ENCODE assay signal across 26 mouse cellular contexts in genomic region chr2:27548664-27549369, GRCm38 (mm10). TPM values are rescaled to one million over a fixed set of nuclear protein-coding genes. Genes with fewer than 3 reads are reported as not detected.
DNase-seq lines count a peak whose midpoint lies in the region; ATAC-seq and TF ChIP-seq lines count a peak whose summit lies in the region.
"Had no signal": no experiment of that assay in that cellular context is flagged by ENCODE, and none has a peak within 500 bp of the region (broad histone marks: within the 10 kb centered on the region; RNA-seq: fewer than 3 reads in every experiment).

No protein-coding gene starts in this region.

- 47% methylated on average over 1 of the region's 1 CpGs for WGBS in intestine, embryonic 15.5 days
- 33% methylated on average over 1 of the region's 1 CpGs for WGBS in intestine, postnatal 0 days
- 38% methylated on average over 1 of the region's 1 CpGs for WGBS in small intestine, adult 2 months

- no peaks in the 10 kb centered on the region for H3K27me3 ChIP-seq in intestine, embryonic 15.5 days (replicated peaks)
- H3K27me3 ChIP-seq in intestine, postnatal 0 days (replicated peaks; ENCODE audit: control insufficient read depth, insufficient read depth, low read length): no peaks in the 10 kb centered on the region
- H3K27me3 ChIP-seq in small intestine, adult 2 months (ENCODE audit: control insufficient read depth, insufficient read depth, low read length): no peaks in the 10 kb centered on the region
- H3K27me3 ChIP-seq: embryonic facial prominence, embryonic 13.5 days; hindbrain, embryonic 15.5 days; limb, embryonic 13.5 days had no signal

- H3K27ac ChIP-seq in intestine, embryonic 15.5 days: no peak overlapping the region
- H3K27ac ChIP-seq in intestine, postnatal 0 days (ENCODE audit: low read depth, low read length): 0 out of 2 replicates have a peak overlapping the region, but pooled peaks have one; percentile 11
- peak overlapping the region; percentile 82 for H3K27ac ChIP-seq in small intestine, adult 2 months (ENCODE audit: insufficient read depth, low read depth, low read length)
- H3K27ac ChIP-seq: embryonic facial prominence, embryonic 13.5 days; heart, embryonic 13.5 days; hindbrain, embryonic 10.5 days; hindbrain, embryonic 15.5 days; limb, embryonic 13.5 days; liver, embryonic 14.5 days had no signal

- DNase-seq in kidney, adult 8-10 months: peak; percentile 67 to 74
- DNase-seq in kidney, postnatal 4 days: no peak
- DNase-seq in spleen, postnatal 36 days (ENCODE audit: low spot score in 2 of 2): no peak
- no peak for DNase-seq in testis, postnatal 10 days (ENCODE audit: low spot score)
- DNase-seq: adrenal gland, postnatal 25 days; cerebellum, adult 11-12 months; cerebellum, postnatal 10 days; heart, postnatal 10 days; lung, embryonic 14.5 days; lung, postnatal 14 days; right cerebral cortex, postnatal 25 days; spleen, adult 18-20 months; thymus, postnatal 4 days had no signal

- no peak overlapping the region for H3K4me2 ChIP-seq in intestine, embryonic 15.5 days (replicated peaks)
- no peak overlapping the region for H3K4me2 ChIP-seq in intestine, postnatal 0 days (replicated peaks; ENCODE audit: low read depth)
- H3K4me2 ChIP-seq: embryonic facial prominence, embryonic 13.5 days; heart, embryonic 13.5 days; hindbrain, embryonic 15.5 days; limb, embryonic 13.5 days; lung, embryonic 14.5 days had no signal

- H3K9ac ChIP-seq in intestine, embryonic 15.5 days: no peak overlapping the region
- no peak overlapping the region for H3K9ac ChIP-seq in intestine, postnatal 0 days (ENCODE audit: low read depth, low read length)
- H3K9ac ChIP-seq: embryonic facial prominence, embryonic 13.5 days; heart, embryonic 13.5 days; hindbrain, embryonic 15.5 days; limb, embryonic 13.5 days; liver, embryonic 14.5 days; lung, embryonic 14.5 days had no signal

- no peak overlapping the region for H3K4me3 ChIP-seq in intestine, embryonic 15.5 days (replicated peaks)
- no peak overlapping the region for H3K4me3 ChIP-seq in intestine, postnatal 0 days (ENCODE audit: low read depth, low read length)
- no peak overlapping the region for H3K4me3 ChIP-seq in small intestine, adult 2 months (ENCODE audit: low read depth, low read length)
- H3K4me3 ChIP-seq: embryonic facial prominence, embryonic 13.5 days; erythroblast, embryonic 14.5 days; heart, embryonic 13.5 days; hindbrain, embryonic 10.5 days; hindbrain, embryonic 15.5 days; limb, embryonic 13.5 days had no signal

- no peak for TF ChIP-seq POLR2A in small intestine, adult 2 months (IDR thresholded peaks at IDR 0.05; ENCODE audit: low read depth, low read length)

- ATAC-seq in intestine, embryonic 15.5 days: peak; percentile 48; the same call in 1 of the 2 replicates
- peak; percentile 85 for ATAC-seq in intestine, postnatal 0 days
- ATAC-seq: CD4-positive, CD25-positive, alpha-beta regulatory T cell, adult 4 months; forebrain, embryonic 16.5 days; midbrain, embryonic 16.5 days had no signal

- TF ChIP-seq CTCF in intestine, postnatal 0 days (IDR thresholded peaks at IDR 0.05; ENCODE audit: low read depth): no peak
- no peak for TF ChIP-seq CTCF in small intestine, adult 2 months (IDR thresholded peaks at IDR 0.05; ENCODE audit: extremely low read depth, insufficient read length, insufficient replicate concordance, low read depth, low read length)

- H3K36me3 ChIP-seq in intestine, embryonic 15.5 days: no peaks in the 10 kb centered on the region
- H3K36me3 ChIP-seq in intestine, postnatal 0 days (ENCODE audit: control insufficient read depth, insufficient read depth): no peaks in the 10 kb centered on the region
- H3K36me3 ChIP-seq in small intestine, adult 2 months (ENCODE audit: control insufficient read depth, insufficient read depth, low read length): no peaks in the 10 kb centered on the region
- H3K36me3 ChIP-seq: embryonic facial prominence, embryonic 13.5 days; heart, embryonic 13.5 days; hindbrain, embryonic 15.5 days; limb, embryonic 13.5 days had no signal

- no peaks in the 10 kb centered on the region for H3K9me3 ChIP-seq in intestine, embryonic 15.5 days
- H3K9me3 ChIP-seq in intestine, postnatal 0 days (ENCODE audit: control insufficient read depth): no peaks in the 10 kb centered on the region
- H3K9me3 ChIP-seq: embryonic facial prominence, embryonic 13.5 days; hindbrain, embryonic 15.5 days had no signal

- 0 out of 2 replicates have a peak, but pooled peaks cover 6% of the 10 kb centered on the region for H3K4me1 ChIP-seq in intestine, embryonic 15.5 days (replicated peaks)
- H3K4me1 ChIP-seq in intestine, postnatal 0 days (replicated peaks; ENCODE audit: control insufficient read depth, insufficient read depth, low read length): no peaks in the 10 kb centered on the region
- H3K4me1 ChIP-seq in small intestine, adult 2 months (ENCODE audit: control insufficient read depth, insufficient read depth, insufficient read length, low read length): peaks cover 2% of the 10 kb centered on the region; the same call in 1 of the 2 replicates
- H3K4me1 ChIP-seq: hindbrain, embryonic 10.5 days had no signal

RNA-seq across cellular contexts. Expression of gene Wdr5, which starts 33.9 kb away (rescaled TPM):
- 49.6 and 50.2 TPM in 2 replicates for polyA plus RNA-seq in intestine, embryonic 15.5 days (2015; fragmentation: Nextera tagmentation; extraction: Ambion mirVana)
- 15.6 and 16.2 TPM in 2 replicates for polyA plus RNA-seq in intestine, postnatal 0 days (2015; fragmentation: Nextera tagmentation; extraction: Ambion mirVana)
- 12.2 and 22.6 TPM in 2 replicates for polyA plus RNA-seq in small intestine, adult 2 months (2012; rRNA removed)

RNA-seq across cellular contexts. Expression of gene Brd3, which starts 41.4 kb away (rescaled TPM):
- polyA plus RNA-seq in intestine, embryonic 15.5 days (2015; fragmentation: Nextera tagmentation; extraction: Ambion mirVana): 85.7 and 91.2 TPM in 2 replicates
- 49.8 and 50.2 TPM in 2 replicates for polyA plus RNA-seq in intestine, postnatal 0 days (2015; fragmentation: Nextera tagmentation; extraction: Ambion mirVana)
- 8.4 and 14.9 TPM in 2 replicates for polyA plus RNA-seq in small intestine, adult 2 months (2012; rRNA removed)

Comparison
In these comparisons a context has a peak if more than half of its experiments do, and no peak if none do; other contexts are left out.
1. DNase-seq: peak in kidney, adult 8-10 months (2 of 2); none in kidney, postnatal 4 days (0 of 2), spleen, postnatal 36 days (0 of 2) and testis, postnatal 10 days (single experiment).